Mouse (Mus musculus) adrenal gland, postnatal 10 days (tissue): ENCODE data around the gene Timm10b. TPM values are rescaled to one million over a fixed set of nuclear protein-coding genes. Genes with fewer than 3 reads are reported as not detected.

Experiments used
- DNase-seq: peaks from one replicate; pipeline ENCODE4 v3.0.0; 2021; ENCODE audit warnings: mixed read lengths
- total RNA-seq, 2 experiments: library from RNA; stranded (reverse); gene quantifications; 2 replicates each; pipeline ENCODE4 v1.2.3; 2021

Gene Timm10b
- total RNA-seq, 2 experiments from 2014 or later, result 129 to 132 TPM

DNA sequence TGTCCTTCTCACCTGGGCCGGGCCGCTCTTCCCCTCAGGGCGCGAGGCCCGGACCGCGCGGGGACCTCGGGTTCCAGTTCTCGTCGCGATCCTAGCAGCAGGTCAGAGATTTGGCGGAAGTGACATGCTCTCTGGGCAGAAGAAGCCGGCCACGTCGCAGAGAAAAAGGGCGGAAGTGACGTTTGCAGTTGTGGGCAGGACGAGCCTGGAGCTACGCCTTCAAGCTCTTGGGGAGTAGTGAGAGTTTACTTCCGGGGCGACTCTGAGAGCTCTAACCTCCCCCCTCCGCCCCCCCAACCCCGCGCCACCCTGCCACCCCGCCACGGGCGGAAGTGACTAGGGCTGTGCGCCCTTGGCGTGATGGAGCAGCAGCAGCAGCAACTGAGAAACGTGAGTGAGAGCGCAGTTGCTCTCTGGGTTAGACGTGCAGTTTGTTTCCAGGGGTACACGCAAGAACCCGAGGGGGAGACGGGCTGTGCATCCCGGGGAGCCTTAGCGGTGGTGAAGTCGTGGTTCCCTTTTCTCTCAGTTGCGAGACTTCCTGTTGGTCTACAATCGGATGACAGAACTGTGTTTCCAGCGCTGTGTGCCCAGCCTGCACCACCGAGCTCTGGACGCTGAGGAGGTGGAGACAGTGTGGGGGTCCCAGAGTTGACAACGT lies 507 bp downstream of the Timm10b start, which contains the start of the genes Arfip2 and Gm45799:
TSS of gene Arfip2 (minus strand) at position 184 of the 661 bp plus-strand sequence.
TSS of gene Gm45799 (plus strand) at position 320 of the 661 bp plus-strand sequence.
- peak; percentile 97 for DNase-seq

GRCm38 (mm10) chr7:105640894-105641255 lies 1.0 kb downstream of the Timm10b start:
- DNase-seq, result peak; percentile 47

- DNase-seq, result no peak
Observed at GRCm38 (mm10) chr7:105641936-105642335, 2.1 kb downstream of the Timm10b start.

DNA sequence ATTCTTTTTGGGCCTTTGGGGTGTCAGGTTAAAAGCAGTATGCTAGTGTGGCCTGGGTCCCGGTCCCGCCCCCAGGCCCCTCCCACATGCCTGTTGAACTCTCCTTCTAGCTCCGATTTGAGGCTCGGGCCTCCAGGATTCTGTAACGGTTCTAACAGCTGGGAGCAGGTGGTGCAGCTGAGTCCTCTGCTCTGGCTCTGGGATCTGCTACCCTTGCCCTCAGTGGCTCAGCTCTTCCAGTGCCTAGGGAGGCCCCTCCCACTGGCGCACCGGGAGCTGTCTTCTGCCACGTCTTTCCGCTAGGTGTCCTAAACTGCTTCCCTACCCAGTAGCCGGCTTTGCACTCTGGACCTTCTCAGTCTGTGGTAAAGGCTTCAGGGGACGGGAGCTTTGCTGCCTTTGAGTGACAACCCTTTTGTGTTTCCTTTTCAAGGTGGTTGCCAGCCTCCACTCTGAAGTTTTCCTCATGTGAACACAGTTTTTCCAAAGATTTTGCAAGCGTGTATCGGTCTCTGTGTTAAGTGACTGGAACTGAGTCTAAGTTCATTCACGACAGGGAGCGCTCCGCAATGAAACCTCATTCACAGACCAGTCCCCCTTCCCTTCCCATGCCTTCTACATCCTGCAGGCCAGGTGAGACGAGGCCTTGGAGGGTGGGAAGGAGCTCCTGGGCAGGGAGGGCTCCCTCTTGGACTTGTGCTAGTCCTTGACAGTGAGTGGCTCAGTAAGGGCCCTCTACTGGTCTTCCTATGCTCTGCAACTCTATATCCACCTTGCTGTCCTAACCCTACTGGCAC lies 11.0 kb downstream of the Timm10b start, which contains the start of gene Dnhd1:
TSS of gene Dnhd1 (plus strand) at position 189 of the 797 bp plus-strand sequence.
- DNase-seq, result peak; percentile 86

DNA sequence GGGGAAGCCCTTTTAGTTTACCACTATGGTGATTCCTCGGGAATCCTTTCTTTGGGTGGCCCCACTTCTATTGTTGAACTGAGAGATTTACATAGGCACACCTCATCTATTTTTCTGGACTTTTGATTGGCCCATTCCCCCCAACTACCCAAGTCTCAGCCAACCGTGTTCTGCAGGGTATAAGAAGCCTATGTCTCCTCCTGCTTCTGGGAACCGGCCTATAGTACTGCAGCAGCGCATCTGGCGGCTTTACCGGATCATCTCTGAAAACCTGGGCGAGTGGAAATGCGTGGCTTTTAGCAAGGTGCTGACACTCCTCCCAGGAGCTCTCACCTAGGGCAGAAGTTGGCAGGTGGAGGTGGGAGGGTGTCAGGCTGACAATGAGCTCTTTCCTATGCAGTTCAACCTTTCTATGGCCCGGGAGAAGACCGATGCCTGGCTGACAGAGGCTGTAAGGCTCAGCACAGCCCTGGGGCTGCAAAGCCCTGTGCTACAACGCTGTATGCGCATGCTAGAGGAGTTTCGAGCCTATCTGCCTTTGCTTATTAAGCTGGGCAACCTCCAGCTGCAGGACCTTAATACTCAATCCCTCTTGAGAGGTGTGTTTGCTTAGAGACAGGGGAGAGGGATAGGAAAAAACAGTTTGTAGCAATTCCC lies 45.8 kb downstream of the Timm10b start:
- no peak for DNase-seq

DNA sequence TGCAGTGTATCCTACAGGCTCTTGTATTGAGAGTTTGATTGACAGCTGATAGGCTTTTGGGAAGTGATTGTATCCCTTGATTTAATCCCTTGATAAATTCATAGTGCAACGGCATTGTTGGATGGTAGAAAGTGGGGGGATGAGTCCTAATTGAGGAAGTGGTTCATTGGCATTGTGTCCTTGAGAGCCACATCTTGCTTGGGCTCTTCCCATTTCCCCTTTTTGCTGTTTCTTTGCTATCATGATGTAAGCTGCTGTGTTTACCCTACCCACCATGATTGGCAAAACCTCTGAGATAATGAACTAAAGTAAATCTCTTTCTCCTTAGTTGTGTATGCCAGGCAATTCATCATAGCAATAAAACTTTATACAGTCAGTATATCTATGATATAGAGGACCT lies 51.0 kb downstream of the Timm10b start:
- no peak for DNase-seq

Other genes with a start within 250 kb of the Timm10b start
- gene Fam160a2, start 240.0 kb upstream of the Timm10b start, total RNA-seq, result 10 to 100 TPM; 24.3 to 29.4 TPM
- not detected for gene Cnga4, start 235.5 kb upstream of the Timm10b start, total RNA-seq
- under 1 TPM in 1 of 2 experiments, not detected in 1; 0.12 TPM for gene Cckbr, start 214.3 kb upstream of the Timm10b start, total RNA-seq
- gene Cavin3, start 157.8 kb upstream of the Timm10b start, total RNA-seq, result 10 to 100 TPM; 48.6 to 49.5 TPM
- gene Smpd1, start 85.7 kb upstream of the Timm10b start, total RNA-seq, result 10 to 100 TPM; 59.2 to 68.1 TPM
- 10 to 100 TPM; 19.6 to 25.2 TPM for gene Apbb1, start 58.4 kb upstream of the Timm10b start, total RNA-seq
- 100 to 1,000 TPM; 313 to 789 TPM for gene Hpx, start 39.9 kb upstream of the Timm10b start, total RNA-seq
- gene Trim3, start 6.5 kb upstream of the Timm10b start, total RNA-seq, result 10 to 100 TPM; 32.5 to 45.1 TPM
- gene Arfip2, start 360 bp downstream of the Timm10b start, total RNA-seq, result 10 to 100 TPM; 48.3 to 57.8 TPM
- 10 to 100 TPM in 1 of 2 experiments, 1 to 10 TPM in 1; 6.3 to 10.4 TPM for gene Gm45799, start 496 bp downstream of the Timm10b start, total RNA-seq
- gene Dnhd1, start 10.8 kb downstream of the Timm10b start, total RNA-seq, result 1 to 10 TPM; 3.0 to 4.7 TPM
- 100 to 1,000 TPM; 135 to 139 TPM for gene Ilk, start 96.5 kb downstream of the Timm10b start, total RNA-seq
- 10 to 100 TPM; 15.3 to 17.6 TPM for gene Rrp8, start 97.3 kb downstream of the Timm10b start, total RNA-seq
- gene Taf10, start 104.3 kb downstream of the Timm10b start, total RNA-seq, result 100 to 1,000 TPM; 167 to 172 TPM
- gene Tpp1, start 112.2 kb downstream of the Timm10b start, total RNA-seq, result 10 to 100 TPM; 65.5 to 68.8 TPM
- 10 to 100 TPM; 11.8 to 17.1 TPM for gene Dchs1, start 147.6 kb downstream of the Timm10b start, total RNA-seq
- 100 to 1,000 TPM; 208 to 232 TPM for gene Mrpl17, start 171.0 kb downstream of the Timm10b start, total RNA-seq